Mouse (Mus musculus) neural tube, embryonic 15.5 days (tissue): ENCODE results near the gene Fgfr2. TPM values are rescaled to one million over a fixed set of nuclear protein-coding genes. Genes with fewer than 3 reads are reported as not detected.

Experiments used
- ATAC-seq: fragments of 200-750 bp; cut with Nextera tagmentation; 2 replicates; pipeline ENCODE4 v1.8.0; 2017; ENCODE audit warnings: mild to moderate bottlenecking, moderate TSS enrichment, moderate library complexity; ENCODE audit not compliant: low FRiP score
- H3K27ac ChIP-seq: fragments of 300-500 bp; sonication (generic); replicated peaks from 2 replicates; pipeline ENCODE4 v1.5.1; 2015; ENCODE audit warnings: mild to moderate bottlenecking, inconsistent platforms
- H3K27me3 ChIP-seq: fragments of 300-500 bp; sonication (generic); replicated peaks from 2 replicates; pipeline ENCODE4 v1.6.1; 2015; ENCODE audit warnings: inconsistent platforms
- H3K36me3 ChIP-seq: fragments of 300-500 bp; sonication (generic); 2 replicates; pipeline ENCODE4 v1.6.1; 2015; ENCODE audit warnings: inconsistent platforms
- H3K4me1 ChIP-seq: fragments of 300-500 bp; sonication (generic); 2 replicates; pipeline ENCODE4 v1.6.1; 2015; ENCODE audit warnings: inconsistent platforms
- H3K4me2 ChIP-seq: fragments of 300-500 bp; sonication (generic); 2 replicates; pipeline ENCODE4 v1.6.1; 2015; ENCODE audit warnings: inconsistent platforms, mild to moderate bottlenecking, moderate library complexity
- H3K4me3 ChIP-seq: fragments of 300-500 bp; sonication (generic); replicated peaks from 2 replicates; pipeline ENCODE4 v1.5.1; 2015; ENCODE audit warnings: mild to moderate bottlenecking, inconsistent platforms
- H3K9ac ChIP-seq: fragments of 300-500 bp; sonication (generic); replicated peaks from 2 replicates; pipeline ENCODE4 v1.6.1; 2015; ENCODE audit warnings: mild to moderate bottlenecking, inconsistent platforms
- H3K9me3 ChIP-seq: fragments of 300-500 bp; sonication (generic); replicated peaks from 2 replicates; pipeline ENCODE4 v1.6.1; 2016; ENCODE audit warnings: inconsistent platforms
- WGBS: fragments of 180-500 bp; shearing (Covaris S2); methylation state at CpG from one replicate; pipeline ENCODE4 v1.1.7; 2015; ENCODE audit warnings: mixed read lengths; 5-methylcytosine and 5-hydroxymethylcytosine counted together
- polyA plus RNA-seq: library from polyadenylated mRNA; unstranded; fragments of >200 nt; fragmentation: Nextera tagmentation; extraction: Ambion mirVana; gene quantifications from 2 replicates; pipeline ENCODE4 v1.2.1, GENCODE M21; 2015

Gene Fgfr2
- polyA plus RNA-seq, 1 experiment from 2014 or later, result 21.2 TPM

- no peak overlapping the region for H3K4me3 ChIP-seq
- WGBS, result 8% methylated on average over 15 of the region's 15 CpGs
- H3K36me3 ChIP-seq, result no peaks in the 10 kb centered on the region
- H3K9me3 ChIP-seq, result no peaks in the 10 kb centered on the region
- ATAC-seq, result no peak
- H3K4me1 ChIP-seq, result peaks cover 22% of the 10 kb centered on the region
- H3K27ac ChIP-seq, result no peak overlapping the region
- H3K27me3 ChIP-seq, result peaks cover 11% of the 10 kb centered on the region; the same call in 1 of the 2 replicates
- H3K9ac ChIP-seq, result no peak overlapping the region
- peak overlapping the region; percentile 47 for H3K4me2 ChIP-seq
Measured at GRCm38 (mm10) chr7:130327603-130328365, 2795.4 kb downstream of the Fgfr2 start.

DNA sequence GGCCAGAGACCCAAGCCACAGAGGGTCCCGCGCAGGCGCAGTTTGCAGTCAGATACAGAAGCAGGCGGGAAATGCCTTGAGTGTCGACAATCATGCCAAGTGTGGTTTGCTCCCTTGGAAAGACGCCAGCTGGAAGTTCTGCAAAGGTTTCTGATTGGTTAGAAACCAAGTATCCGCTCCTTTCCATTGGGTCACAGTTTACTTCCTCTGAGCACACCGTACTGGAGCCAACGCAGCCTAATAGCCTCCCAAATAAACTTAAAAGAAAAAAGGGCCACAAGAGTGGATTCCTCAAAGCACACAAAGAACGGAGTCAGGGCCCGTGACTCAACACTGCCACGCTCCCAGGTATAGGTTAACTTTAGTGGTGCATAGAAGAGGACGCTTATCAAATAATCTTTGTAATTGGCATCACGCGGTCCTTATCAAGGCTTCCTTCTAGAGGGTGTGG lies 2797.1 kb downstream of the Fgfr2 start:
- WGBS, result 71% methylated on average over 15 of the region's 15 CpGs
- peaks cover 22% of the 10 kb centered on the region for H3K4me1 ChIP-seq
- no peaks in the 10 kb centered on the region for H3K36me3 ChIP-seq
- H3K27me3 ChIP-seq, result peaks cover 11% of the 10 kb centered on the region; the same call in 1 of the 2 replicates
- no peak for ATAC-seq
- H3K27ac ChIP-seq, result no peak overlapping the region
- no peak overlapping the region for H3K4me3 ChIP-seq
- H3K9me3 ChIP-seq, result no peaks in the 10 kb centered on the region
- H3K9ac ChIP-seq, result no peak overlapping the region
- H3K4me2 ChIP-seq, result no peak overlapping the region

GRCm38 (mm10) chr7:130324716-130325401 lies 2798.3 kb downstream of the Fgfr2 start:
- WGBS, result 48% methylated on average over 14 of the region's 14 CpGs
- Histone ChIP-seq H3K27ac (no peak overlapping the region), H3K4me3 (no peak overlapping the region), H3K4me1 (peaks cover 27% of the 10 kb centered on the region), H3K36me3 (no peaks in the 10 kb centered on the region), H3K27me3 (peaks cover 11% of the 10 kb centered on the region; the same call in 1 of the 2 replicates), H3K9ac (no peak overlapping the region), H3K9me3 (no peaks in the 10 kb centered on the region), H3K4me2 (no peak overlapping the region)
- ATAC-seq, result no peak

GRCm38 (mm10) chr7:130323766-130324165 lies 2799.4 kb downstream of the Fgfr2 start:
- no peak overlapping the region for H3K4me3 ChIP-seq
- WGBS, result 59% methylated on average over 4 of the region's 4 CpGs
- peaks cover 11% of the 10 kb centered on the region; the same call in 1 of the 2 replicates for H3K27me3 ChIP-seq
- no peak overlapping the region for H3K27ac ChIP-seq
- no peak overlapping the region for H3K4me2 ChIP-seq
- H3K9ac ChIP-seq, result no peak overlapping the region
- H3K4me1 ChIP-seq, result peaks cover 32% of the 10 kb centered on the region
- no peaks in the 10 kb centered on the region for H3K9me3 ChIP-seq
- H3K36me3 ChIP-seq, result no peaks in the 10 kb centered on the region
- ATAC-seq, result no peak

GRCm38 (mm10) chr7:130319799-130320556 lies 2803.2 kb downstream of the Fgfr2 start:
- 40% methylated on average over 8 of the region's 8 CpGs for WGBS
- peaks cover 11% of the 10 kb centered on the region for H3K4me1 ChIP-seq
- H3K27me3 ChIP-seq, result no peaks in the 10 kb centered on the region
- H3K4me3 ChIP-seq, result no peak overlapping the region
- no peaks in the 10 kb centered on the region for H3K9me3 ChIP-seq
- no peaks in the 10 kb centered on the region for H3K36me3 ChIP-seq
- H3K9ac ChIP-seq, result no peak overlapping the region
- peak overlapping the region; percentile 52 for H3K27ac ChIP-seq
- no peak overlapping the region for H3K4me2 ChIP-seq
- peak; percentile 79; the same call in 1 of the 2 replicates for ATAC-seq

- Histone ChIP-seq H3K27ac (no peak overlapping the region), H3K4me1 (peaks cover 11% of the 10 kb centered on the region), H3K9me3 (no peaks in the 10 kb centered on the region), H3K4me2 (no peak overlapping the region), H3K4me3 (no peak overlapping the region), H3K9ac (no peak overlapping the region), H3K36me3 (no peaks in the 10 kb centered on the region), H3K27me3 (no peaks in the 10 kb centered on the region)
- ATAC-seq, result no peak
- WGBS, result 93% methylated on average over 3 of the region's 3 CpGs
Measured at GRCm38 (mm10) chr7:130316294-130316693, 2806.9 kb downstream of the Fgfr2 start.

DNA sequence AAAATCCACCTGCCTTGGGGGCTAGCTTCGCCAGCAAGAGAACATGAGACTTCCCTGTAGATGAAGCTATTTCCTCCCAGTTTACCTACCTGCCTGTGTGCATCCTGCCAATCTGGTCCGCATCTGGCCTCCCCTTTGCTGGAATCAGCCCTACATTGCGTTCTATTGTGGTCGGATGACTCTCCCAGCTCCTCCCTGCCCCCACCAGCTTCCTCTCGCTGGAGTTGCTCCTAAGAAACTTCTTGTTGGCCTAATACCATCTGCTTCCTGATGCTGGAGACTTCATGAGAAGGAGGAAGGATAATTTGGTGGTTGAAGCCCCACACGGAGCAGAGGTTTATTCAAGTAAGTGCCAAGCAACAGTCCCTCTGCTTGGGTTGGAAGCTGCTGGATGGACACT lies 2807.9 kb downstream of the Fgfr2 start:
- H3K27ac ChIP-seq, result no peak overlapping the region
- no peaks in the 10 kb centered on the region for H3K9me3 ChIP-seq
- no peak overlapping the region for H3K4me2 ChIP-seq
- H3K4me1 ChIP-seq, result peaks cover 9% of the 10 kb centered on the region
- no peaks in the 10 kb centered on the region for H3K27me3 ChIP-seq
- no peak overlapping the region for H3K4me3 ChIP-seq
- no peak overlapping the region for H3K9ac ChIP-seq
- no peaks in the 10 kb centered on the region for H3K36me3 ChIP-seq
- ATAC-seq, result no peak
- WGBS, result 84% methylated on average over 6 of the region's 6 CpGs

- Histone ChIP-seq H3K27me3 (no peaks in the 10 kb centered on the region), H3K27ac (no peak overlapping the region), H3K4me2 (no peak overlapping the region), H3K36me3 (no peaks in the 10 kb centered on the region), H3K9ac (no peak overlapping the region), H3K4me3 (no peak overlapping the region), H3K4me1 (peaks cover 3% of the 10 kb centered on the region), H3K9me3 (no peaks in the 10 kb centered on the region)
- ATAC-seq, result no peak
- 96% methylated on average over 6 of the region's 6 CpGs for WGBS
Measured at GRCm38 (mm10) chr7:130314658-130315057, 2808.5 kb downstream of the Fgfr2 start.

DNA sequence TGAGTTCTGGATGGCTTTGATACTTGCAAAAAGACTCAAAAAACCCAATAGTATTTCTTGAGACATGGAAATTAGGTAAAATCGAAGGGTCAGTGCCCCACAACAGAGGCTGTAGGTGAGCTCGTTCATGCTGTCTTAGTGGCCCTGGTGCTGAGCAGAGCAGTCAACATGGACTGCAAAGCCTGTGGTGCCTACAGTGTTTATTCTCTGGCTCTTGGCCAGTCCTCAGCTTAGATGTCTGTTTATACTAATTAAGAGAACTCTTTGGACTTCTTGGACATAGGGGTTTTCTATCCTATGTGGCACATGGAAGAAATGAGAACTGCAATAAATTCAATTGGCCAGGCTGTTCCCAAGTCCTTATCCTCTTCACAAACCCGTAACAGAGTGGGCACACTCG lies 2811.8 kb downstream of the Fgfr2 start:
- Histone ChIP-seq H3K4me2 (no peak overlapping the region), H3K27me3 (no peaks in the 10 kb centered on the region), H3K9me3 (no peaks in the 10 kb centered on the region), H3K27ac (no peak overlapping the region), H3K36me3 (no peaks in the 10 kb centered on the region), H3K9ac (no peak overlapping the region), H3K4me3 (no peak overlapping the region), H3K4me1 (0 out of 2 replicates have a peak, but pooled peaks cover 2% of the 10 kb centered on the region)
- 85% methylated on average over 4 of the region's 4 CpGs for WGBS
- no peak for ATAC-seq

- Histone ChIP-seq H3K4me1 (0 out of 2 replicates have a peak, but pooled peaks cover 2% of the 10 kb centered on the region), H3K4me2 (no peak overlapping the region), H3K9ac (no peak overlapping the region), H3K27me3 (no peaks in the 10 kb centered on the region), H3K36me3 (no peaks in the 10 kb centered on the region), H3K9me3 (no peaks in the 10 kb centered on the region), H3K4me3 (no peak overlapping the region), H3K27ac (no peak overlapping the region)
- WGBS, result 86% methylated on average over 2 of the region's 2 CpGs
- no peak for ATAC-seq
Measured at GRCm38 (mm10) chr7:130309180-130309579, 2814.0 kb downstream of the Fgfr2 start.

GRCm38 (mm10) chr7:130307036-130307435 lies 2816.1 kb downstream of the Fgfr2 start:
- ATAC-seq, result no peak
- Histone ChIP-seq H3K4me3 (no peak overlapping the region), H3K9me3 (no peaks in the 10 kb centered on the region), H3K27me3 (no peaks in the 10 kb centered on the region), H3K27ac (no peak overlapping the region), H3K36me3 (no peaks in the 10 kb centered on the region), H3K9ac (no peak overlapping the region), H3K4me2 (no peak overlapping the region), H3K4me1 (0 out of 2 replicates have a peak, but pooled peaks cover 2% of the 10 kb centered on the region)
- WGBS, result 88% methylated on average over 3 of the region's 3 CpGs
